In the genomic region with DNA sequence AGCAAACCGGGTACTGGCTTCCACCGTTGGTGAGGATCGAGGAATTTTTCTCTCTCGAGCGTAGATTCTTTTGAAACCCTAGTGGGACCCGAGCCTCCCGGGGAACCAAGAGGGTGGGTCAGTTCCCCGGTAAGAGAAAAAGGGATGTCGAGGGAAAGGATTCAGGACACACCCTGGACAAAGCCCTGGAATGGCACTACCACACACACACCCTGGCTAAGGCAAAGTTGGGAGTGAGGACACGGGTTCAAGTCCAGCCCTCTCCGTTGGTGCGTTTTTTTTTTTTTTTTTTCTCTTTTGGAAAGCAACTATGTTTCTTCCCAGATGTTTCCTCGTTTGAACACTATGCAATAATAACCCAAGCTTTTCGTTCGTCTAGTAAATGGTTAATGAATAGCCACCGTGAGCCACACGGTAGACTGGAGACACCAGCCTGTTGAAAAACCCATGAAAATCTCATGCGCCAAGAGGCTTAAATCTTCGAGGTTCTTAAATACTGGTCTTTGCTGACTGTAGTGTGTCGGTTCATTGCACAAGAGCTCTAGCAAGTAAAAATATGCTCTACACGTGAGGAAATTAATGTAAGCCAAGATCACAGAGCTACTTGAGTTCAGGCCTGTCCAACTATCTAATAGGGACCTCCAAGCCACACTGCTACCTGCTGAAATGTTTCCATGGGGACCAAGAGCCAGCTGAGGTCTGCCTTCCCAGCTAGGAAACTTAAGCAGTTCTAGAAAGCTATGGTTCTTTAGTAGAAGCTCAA, we compare ENCODE assay signal across 8 mouse cellular contexts. TPM values are rescaled to one million over a fixed set of nuclear protein-coding genes. Genes with fewer than 3 reads are reported as not detected.
DNase-seq lines count a peak whose midpoint lies in the region; ATAC-seq and TF ChIP-seq lines count a peak whose summit lies in the region.
"Had no signal": no experiment of that assay in that cellular context is flagged by ENCODE, and none has a peak within 500 bp of the region (broad histone marks: within the 10 kb centered on the region; RNA-seq: fewer than 3 reads in every experiment).

No protein-coding gene starts in this region.

- peaks cover 3% of the 10 kb centered on the region; the same call in 1 of the 2 replicates for H3K9me3 ChIP-seq in forebrain, embryonic 10.5 days
- H3K9me3 ChIP-seq in limb, embryonic 14.5 days (ENCODE audit: control insufficient read depth, low read length): no peaks in the 10 kb centered on the region
- no peaks in the 10 kb centered on the region for H3K9me3 ChIP-seq in stomach, postnatal 0 days (ENCODE audit: control insufficient read depth, low read length)

- no peaks in the 10 kb centered on the region for H3K27me3 ChIP-seq in spleen, adult 2 months (ENCODE audit: control insufficient read depth, insufficient read depth, low read length)
- H3K27me3 ChIP-seq in forebrain, embryonic 10.5 days (ENCODE audit: poor library complexity, severe bottlenecking): peaks cover 7% of the 10 kb centered on the region
- no peaks in the 10 kb centered on the region for H3K27me3 ChIP-seq in limb, embryonic 14.5 days (ENCODE audit: control insufficient read depth, insufficient read depth, low read length)
- no peaks in the 10 kb centered on the region for H3K27me3 ChIP-seq in stomach, postnatal 0 days (ENCODE audit: control insufficient read depth, insufficient read depth, low read length)

- peak overlapping the region; percentile 100 for H3K27ac ChIP-seq in spleen, adult 2 months (ENCODE audit: insufficient read depth, low read length)
- H3K27ac ChIP-seq in forebrain, embryonic 10.5 days: peak overlapping the region; percentile 96
- H3K27ac ChIP-seq in limb, embryonic 14.5 days (replicated peaks; ENCODE audit: low read depth, low read length): peak overlapping the region; percentile 95
- H3K27ac ChIP-seq in stomach, postnatal 0 days (replicated peaks): peak overlapping the region; percentile 97

- TF ChIP-seq POLR2A in spleen, adult 2 months (IDR thresholded peaks at IDR 0.05; ENCODE audit: low read depth, low read length): no peak
- TF ChIP-seq POLR2A in limb, embryonic 14.5 days (IDR thresholded peaks at IDR 0.05; ENCODE audit: borderline replicate concordance, extremely low read depth, insufficient read depth, insufficient read length): no peak

- TF ChIP-seq CTCF in spleen, adult 2 months (IDR thresholded peaks at IDR 0.05; ENCODE audit: extremely low read depth, insufficient read depth, insufficient read length, insufficient replicate concordance): no peak
- TF ChIP-seq CTCF in stomach, postnatal 0 days (IDR thresholded peaks at IDR 0.05; ENCODE audit: low read depth): no peak

- peaks cover 20% of the 10 kb centered on the region for H3K36me3 ChIP-seq in spleen, adult 2 months (ENCODE audit: control insufficient read depth, insufficient read depth, low read length)
- H3K36me3 ChIP-seq in forebrain, embryonic 10.5 days (replicated peaks): peaks cover 50% of the 10 kb centered on the region
- H3K36me3 ChIP-seq in limb, embryonic 14.5 days (ENCODE audit: control insufficient read depth, insufficient read depth, low read length): peaks cover 40% of the 10 kb centered on the region
- H3K36me3 ChIP-seq in stomach, postnatal 0 days (ENCODE audit: control insufficient read depth, insufficient read depth, low read length): peaks cover 17% of the 10 kb centered on the region

- peak overlapping the region; percentile 90 for H3K4me3 ChIP-seq in spleen, adult 2 months (ENCODE audit: extremely low read depth, insufficient read depth, insufficient read length)
- H3K4me3 ChIP-seq in forebrain, embryonic 10.5 days: peak overlapping the region; percentile 89
- H3K4me3 ChIP-seq in limb, embryonic 14.5 days (replicated peaks; ENCODE audit: low read length): peak overlapping the region; percentile 88
- peak overlapping the region; percentile 83 for H3K4me3 ChIP-seq in stomach, postnatal 0 days (ENCODE audit: low read depth, low read length)

- H3K9ac ChIP-seq in limb, embryonic 14.5 days (ENCODE audit: low read depth, low read length, severe bottlenecking): peak overlapping the region; percentile 90
- H3K9ac ChIP-seq in stomach, postnatal 0 days (ENCODE audit: low read length): peak overlapping the region; percentile 93

- TF ChIP-seq EP300 in stomach, postnatal 0 days (optimal IDR thresholded peaks at IDR 0.05): no peak

- DNase-seq in spleen, adult 2 months (ENCODE audit: low read depth in 1 of 2, low spot score in 2 of 2): no peak
- no peak for DNase-seq in spleen, postnatal 36 days (ENCODE audit: low spot score in 2 of 2)
- no peak for DNase-seq in forebrain, embryonic 10.5 days (ENCODE audit: extremely low spot score, low spot score)
- no peak for DNase-seq in limb, embryonic 14.5 days (ENCODE audit: low spot score)
- peak; percentile 11 for DNase-seq in stomach, postnatal 0 days (ENCODE audit: low spot score)
- no peak for DNase-seq in layer of hippocampus, adult 18-20 months (ENCODE audit: low spot score in 2 of 2)
- DNase-seq in urinary bladder, postnatal 10 days (ENCODE audit: low spot score): no peak

- ATAC-seq in limb, embryonic 14.5 days (ENCODE audit: low FRiP score, low read depth): no peak; the same call in 1 of the 2 replicates
- ATAC-seq in stomach, postnatal 0 days (ENCODE audit: low FRiP score, low TSS enrichment): no peak; the same call in 1 of the 2 replicates

- 23% methylated on average over 21 of the region's 21 CpGs for WGBS in spleen, adult 2 months
- WGBS in forebrain, embryonic 10.5 days: 32% methylated on average over 21 of the region's 21 CpGs
- WGBS in limb, embryonic 14.5 days: 25% methylated on average over 21 of the region's 21 CpGs
- 14% methylated on average over 21 of the region's 21 CpGs for WGBS in stomach, postnatal 0 days

- peak overlapping the region; percentile 82 for H3K4me2 ChIP-seq in limb, embryonic 14.5 days (replicated peaks; ENCODE audit: low read depth, low read length, severe bottlenecking)
- peak overlapping the region; percentile 80 for H3K4me2 ChIP-seq in stomach, postnatal 0 days (replicated peaks; ENCODE audit: low read depth)

- H3K4me1 ChIP-seq in spleen, adult 2 months (ENCODE audit: control insufficient read depth, insufficient read depth, insufficient read length): peaks cover 7% of the 10 kb centered on the region
- peaks cover 32% of the 10 kb centered on the region for H3K4me1 ChIP-seq in forebrain, embryonic 10.5 days
- H3K4me1 ChIP-seq in limb, embryonic 14.5 days (ENCODE audit: control insufficient read depth, insufficient read depth, low read length): peaks cover 8% of the 10 kb centered on the region
- H3K4me1 ChIP-seq in stomach, postnatal 0 days (replicated peaks; ENCODE audit: control insufficient read depth, insufficient read depth): 0 out of 2 replicates have a peak, but pooled peaks cover 5% of the 10 kb centered on the region

RNA-seq across cellular contexts. Expression of gene Usb1, which starts 0.5 kb away (rescaled TPM):
- 27.4 and 32.1 TPM in 2 replicates for polyA plus RNA-seq in spleen, adult 2 months (2012; rRNA removed)
- polyA plus RNA-seq in forebrain, embryonic 10.5 days (2016; fragmentation: Nextera tagmentation; extraction: Ambion mirVana): 50.5 and 53.1 TPM in 2 replicates
- 46.6 and 61.0 TPM in 2 replicates for polyA plus RNA-seq in limb, embryonic 14.5 days (2012; rRNA removed)
- 34.7 and 38.0 TPM in 2 replicates for polyA plus RNA-seq in limb, embryonic 14.5 days (2014; fragmentation: Nextera tagmentation; extraction: Ambion mirVana)
- 21.5 and 24.6 TPM in 2 replicates for polyA plus RNA-seq in stomach, postnatal 0 days (2015; fragmentation: Nextera tagmentation; extraction: Ambion mirVana)
- total RNA-seq in layer of hippocampus, adult 18-20 months (2021): 10 to 100 TPM in 1 of 2 experiments, 1 to 10 TPM in 1; 9.8 to 11.2 TPM

RNA-seq across cellular contexts. Expression of gene Zfp319, which starts 0.9 kb away (rescaled TPM):
- polyA plus RNA-seq in spleen, adult 2 months (2012; rRNA removed): 9.1 and 11.4 TPM in 2 replicates
- polyA plus RNA-seq in forebrain, embryonic 10.5 days (2016; fragmentation: Nextera tagmentation; extraction: Ambion mirVana): 10.6 and 10.7 TPM in 2 replicates
- polyA plus RNA-seq in limb, embryonic 14.5 days (2012; rRNA removed): 13.8 and 17.4 TPM in 2 replicates
- 8.4 and 9.2 TPM in 2 replicates for polyA plus RNA-seq in limb, embryonic 14.5 days (2014; fragmentation: Nextera tagmentation; extraction: Ambion mirVana)
- polyA plus RNA-seq in stomach, postnatal 0 days (2015; fragmentation: Nextera tagmentation; extraction: Ambion mirVana): 2.5 TPM in 2 replicates
- 10 to 100 TPM; 17.6 to 18.5 TPM for total RNA-seq in layer of hippocampus, adult 18-20 months (2021)

RNA-seq across cellular contexts. Expression of gene Mmp15, which starts 19.4 kb away (rescaled TPM):
- polyA plus RNA-seq in spleen, adult 2 months (2012; rRNA removed): 2.5 and 3.7 TPM in 2 replicates
- 11.1 TPM in 2 replicates for polyA plus RNA-seq in forebrain, embryonic 10.5 days (2016; fragmentation: Nextera tagmentation; extraction: Ambion mirVana)
- 12.6 and 16.9 TPM in 2 replicates for polyA plus RNA-seq in limb, embryonic 14.5 days (2012; rRNA removed)
- polyA plus RNA-seq in limb, embryonic 14.5 days (2014; fragmentation: Nextera tagmentation; extraction: Ambion mirVana): 10.5 and 11.8 TPM in 2 replicates
- 19.0 and 21.7 TPM in 2 replicates for polyA plus RNA-seq in stomach, postnatal 0 days (2015; fragmentation: Nextera tagmentation; extraction: Ambion mirVana)
- 10 to 100 TPM; 13.4 to 13.6 TPM for total RNA-seq in layer of hippocampus, adult 18-20 months (2021)

RNA-seq across cellular contexts. Expression of gene Tepp, which starts 22.3 kb away (rescaled TPM):
- polyA plus RNA-seq in spleen, adult 2 months (2012; rRNA removed): 0.26 and 0.39 TPM in 2 replicates
- polyA plus RNA-seq in forebrain, embryonic 10.5 days (2016; fragmentation: Nextera tagmentation; extraction: Ambion mirVana): not detected in 2 replicates
- 0.85 and 1.3 TPM in 2 replicates for polyA plus RNA-seq in limb, embryonic 14.5 days (2012; rRNA removed)
- polyA plus RNA-seq in limb, embryonic 14.5 days (2014; fragmentation: Nextera tagmentation; extraction: Ambion mirVana): 0.47 TPM in 1 of 2 replicates, not detected in the other
- polyA plus RNA-seq in stomach, postnatal 0 days (2015; fragmentation: Nextera tagmentation; extraction: Ambion mirVana): 0.19 TPM in 1 of 2 replicates, not detected in the other
- total RNA-seq in layer of hippocampus, adult 18-20 months (2021): under 1 TPM in 1 of 2 experiments, not detected in 1; 0.57 TPM
- total RNA-seq: common myeloid progenitor, adult 5-6 weeks had no signal

RNA-seq across cellular contexts. Expression of gene Cngb1, which starts 26.2 kb away (rescaled TPM):
- polyA plus RNA-seq in spleen, adult 2 months (2012; rRNA removed): 0.16 and 0.40 TPM in 2 replicates
- polyA plus RNA-seq in forebrain, embryonic 10.5 days (2016; fragmentation: Nextera tagmentation; extraction: Ambion mirVana): 0.14 and 0.25 TPM in 2 replicates
- polyA plus RNA-seq in limb, embryonic 14.5 days (2012; rRNA removed): 0.24 and 0.67 TPM in 2 replicates
- polyA plus RNA-seq in limb, embryonic 14.5 days (2014; fragmentation: Nextera tagmentation; extraction: Ambion mirVana): 0.52 and 0.55 TPM in 2 replicates
- polyA plus RNA-seq in stomach, postnatal 0 days (2015; fragmentation: Nextera tagmentation; extraction: Ambion mirVana): 0.69 and 1.1 TPM in 2 replicates
- under 1 TPM; 0.76 to 0.79 TPM for total RNA-seq in layer of hippocampus, adult 18-20 months (2021)
